In the genomic region with DNA sequence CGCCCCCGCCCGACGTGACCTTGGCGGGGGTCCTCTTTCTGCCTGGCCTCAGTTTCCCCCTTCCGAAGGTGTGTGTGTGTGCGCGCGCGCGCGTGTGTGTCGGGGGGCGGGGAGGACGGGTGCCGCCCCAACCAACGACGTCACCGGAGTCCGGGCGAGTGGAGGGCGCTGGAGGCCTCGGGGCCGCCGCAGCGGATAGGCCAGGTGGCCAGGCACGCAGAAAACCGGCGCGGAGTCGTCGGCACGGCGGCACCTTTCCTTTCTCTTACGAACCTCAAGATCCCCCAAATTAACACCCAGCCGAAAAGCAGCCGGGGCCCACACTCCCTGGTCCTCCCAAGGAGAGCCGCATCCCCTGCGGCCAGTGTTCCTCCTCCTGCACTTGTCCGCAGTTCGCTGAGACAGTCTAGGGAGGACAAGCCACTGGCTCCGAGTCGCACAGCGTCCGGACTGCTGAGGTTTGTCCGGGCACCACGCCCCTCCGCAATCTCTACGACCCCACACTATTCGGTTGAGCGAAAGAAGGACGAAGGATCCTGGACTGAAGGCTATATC, we compare ENCODE assay signal across 8 mouse cellular contexts.
DNase-seq lines count a peak whose midpoint lies in the region; ATAC-seq and TF ChIP-seq lines count a peak whose summit lies in the region.

No protein-coding gene starts in this region.

- H3K27ac ChIP-seq in ES-Bruce4 (ENCODE audit: insufficient read depth, low read length), result no peak overlapping the region
- peak overlapping the region; percentile 88 for H3K27ac ChIP-seq in heart, embryonic 16.5 days (ENCODE audit: low read length)

- H3K4me2 ChIP-seq in heart, embryonic 16.5 days (ENCODE audit: low read depth, low read length), result peak overlapping the region; percentile 98

- H3K9ac ChIP-seq in ES-Bruce4 (ENCODE audit: low read depth, poor library complexity, severe bottlenecking), result peak overlapping the region; percentile 77
- H3K9ac ChIP-seq in heart, embryonic 16.5 days (ENCODE audit: low read length), result peak overlapping the region; percentile 94

- ATAC-seq in erythroblast, adult 5-6 weeks (replicated peaks; ENCODE audit: low FRiP score, poor library complexity, severe bottlenecking), result 0 out of 2 replicates have a peak, but pooled peaks have one; percentile 18
- peak; percentile 63 for ATAC-seq in heart, embryonic 16.5 days (replicated peaks; ENCODE audit: extremely low read depth, insufficient read depth, low FRiP score)
- ATAC-seq in monocyte, adult 5-6 weeks (replicated peaks; ENCODE audit: insufficient number of reproducible peaks, low FRiP score, low TSS enrichment, poor library complexity, severe bottlenecking), result no peak

- no peaks in the 10 kb centered on the region for H3K36me3 ChIP-seq in ES-Bruce4 (ENCODE audit: control insufficient read depth, insufficient read depth, low read length, poor library complexity, severe bottlenecking)
- no peaks in the 10 kb centered on the region for H3K36me3 ChIP-seq in heart, embryonic 16.5 days (ENCODE audit: control insufficient read depth, insufficient read depth)

- TF ChIP-seq POLR2A in ES-Bruce4 (IDR thresholded peaks at IDR 0.05; ENCODE audit: insufficient read depth, low read length), result no peak

- peak; percentile 85 to 88 for DNase-seq in adrenal gland, postnatal 36 days
- DNase-seq in kidney, postnatal 36 days, result peak; percentile 81 to 89
- DNase-seq in lung, postnatal 36 days, result peak; percentile 72
- DNase-seq in right cerebral cortex, postnatal 14 days, result peak; percentile 49

- no peak for TF ChIP-seq CTCF in ES-Bruce4 (IDR thresholded peaks at IDR 0.05; ENCODE audit: low read depth, low read length)

- no peaks in the 10 kb centered on the region for H3K27me3 ChIP-seq in ES-Bruce4 (ENCODE audit: control insufficient read depth, insufficient read depth, low read length, poor library complexity, severe bottlenecking)
- no peaks in the 10 kb centered on the region for H3K27me3 ChIP-seq in heart, embryonic 16.5 days (ENCODE audit: control insufficient read depth, insufficient read depth, low read length)

- TF ChIP-seq EP300 in ES-Bruce4 (IDR thresholded peaks at IDR 0.05; ENCODE audit: insufficient read depth, low read depth, low read length), result no peak

- no peaks in the 10 kb centered on the region for H3K4me1 ChIP-seq in ES-Bruce4 (ENCODE audit: control insufficient read depth, insufficient read depth, low read length)
- H3K4me1 ChIP-seq in heart, embryonic 16.5 days (ENCODE audit: control insufficient read depth, insufficient read depth, low read length), result peaks cover 22% of the 10 kb centered on the region

- no peaks in the 10 kb centered on the region for H3K9me3 ChIP-seq in ES-Bruce4 (replicated peaks; ENCODE audit: control insufficient read depth, insufficient read depth, low read length, poor library complexity, severe bottlenecking)
- no peaks in the 10 kb centered on the region for H3K9me3 ChIP-seq in heart, embryonic 16.5 days (replicated peaks; ENCODE audit: control insufficient read depth, low read length)

- WGBS in heart, embryonic 16.5 days, result under 1% methylated on average over 52 of the region's 52 CpGs

- H3K4me3 ChIP-seq in ES-Bruce4 (ENCODE audit: low read depth, low read length), result peak overlapping the region; percentile 79
- H3K4me3 ChIP-seq in heart, embryonic 16.5 days (ENCODE audit: low read length), result peak overlapping the region; percentile 87
